Mouse (Mus musculus) adrenal gland, postnatal 25 days (tissue): Measurements from ENCODE around the gene Urah. TPM values are rescaled to one million over a fixed set of nuclear protein-coding genes. Genes with fewer than 3 reads are reported as not detected.

Experiments
- DNase-seq: peaks from one replicate; pipeline ENCODE4 v3.0.0; 2021; ENCODE audit warnings: mixed read lengths
- total RNA-seq: library from RNA; stranded (reverse); gene quantifications from 2 replicates; pipeline ENCODE4 v1.2.3, GENCODE M21; 2021

Gene Urah
- total RNA-seq, 1 experiment from 2014 or later = 0.61 TPM

- DNase-seq = no peak
Measured at GRCm38 (mm10) chr7:140877364-140877763, 42.5 kb downstream of the Urah start.

- DNase-seq = no peak
Measured at GRCm38 (mm10) chr7:140879355-140879754, 44.5 kb downstream of the Urah start.

GRCm38 (mm10) chr7:140880419-140880818, 45.6 kb downstream of the Urah start:
- no peak for DNase-seq

- no peak for DNase-seq
Measured at GRCm38 (mm10) chr7:140880865-140881515, 46.2 kb downstream of the Urah start.

GRCm38 (mm10) chr7:140881696-140882468, 47.1 kb downstream of the Urah start, which contains the start of the genes Psmd13 and Sirt3:
Gene Psmd13, plus strand, starts transcription at chr7:140881968.
Gene Sirt3, minus strand, starts transcription at chr7:140882309.
- peak; percentile 96 for DNase-seq

GRCm38 (mm10) chr7:140882469-140882803, 47.6 kb downstream of the Urah start:
- DNase-seq = no peak

Other genes starting within 250 kb of the Urah start
- gene Olfr46, start 233.7 kb upstream of the Urah start, total RNA-seq = not detected in 2 replicates
- gene Olfr61, start 206.0 kb upstream of the Urah start, total RNA-seq = not detected in 2 replicates
- gene Olfr53, start 188.6 kb upstream of the Urah start, total RNA-seq = not detected in 2 replicates
- gene Olfr539, start 175.1 kb upstream of the Urah start, total RNA-seq = not detected in 2 replicates
- not detected in 2 replicates for gene Olfr45, start 153.1 kb upstream of the Urah start, total RNA-seq
- not detected in 2 replicates for gene Olfr541, start 137.8 kb upstream of the Urah start, total RNA-seq
- 116 and 195 TPM in 2 replicates for gene Cyp2e1, start 71.3 kb upstream of the Urah start, total RNA-seq
- gene Syce1, start 47.2 kb upstream of the Urah start, total RNA-seq = not detected in 2 replicates
- gene Zfp941, start 12.8 kb upstream of the Urah start, total RNA-seq = 1.8 and 2.6 TPM in 2 replicates
- not detected in 2 replicates for gene Scgb1c1, start 10.5 kb downstream of the Urah start, total RNA-seq
- 0.62 TPM in 1 of 2 replicates, not detected in the other for gene Odf3, start 12.8 kb downstream of the Urah start, total RNA-seq
- 1.5 TPM in 1 of 2 replicates, not detected in the other for gene Gm45785, start 21.3 kb downstream of the Urah start, total RNA-seq
- 53.8 and 68.7 TPM in 2 replicates for gene Ric8a, start 21.9 kb downstream of the Urah start, total RNA-seq
- 37.2 and 44.1 TPM in 2 replicates for gene Bet1l, start 22.6 kb downstream of the Urah start, total RNA-seq
- gene Psmd13, start 47.0 kb downstream of the Urah start, total RNA-seq = 125 and 128 TPM in 2 replicates
- gene Sirt3, start 47.3 kb downstream of the Urah start, total RNA-seq = 31.5 and 34.3 TPM in 2 replicates
- gene Cox8b, start 65.4 kb downstream of the Urah start, total RNA-seq = 610 and 755 TPM in 2 replicates
- 1.9 and 2.2 TPM in 2 replicates for gene Nlrp6, start 85.9 kb downstream of the Urah start, total RNA-seq
- 32.3 and 43.2 TPM in 2 replicates for gene Pgghg, start 106.4 kb downstream of the Urah start, total RNA-seq
- 1.8 and 2.0 TPM in 2 replicates for gene Ifitm5, start 115.3 kb downstream of the Urah start, total RNA-seq
- gene Gm45717, start 120.9 kb downstream of the Urah start, total RNA-seq = not detected in 2 replicates
- gene Ifitm2, start 121.0 kb downstream of the Urah start, total RNA-seq = 418 and 471 TPM in 2 replicates
- 3.6 and 3.9 TPM in 2 replicates for gene Ifitm1, start 132.2 kb downstream of the Urah start, total RNA-seq
- gene Ifitm3, start 175.8 kb downstream of the Urah start, total RNA-seq = 103 and 109 TPM in 2 replicates
- not detected in 2 replicates for gene Ifitm6, start 182.9 kb downstream of the Urah start, total RNA-seq
- not detected in 2 replicates for gene Gm17387, start 194.1 kb downstream of the Urah start, total RNA-seq
- 2.5 and 3.6 TPM in 2 replicates for gene B4galnt4, start 226.1 kb downstream of the Urah start, total RNA-seq
- 0.86 and 1.2 TPM in 2 replicates for gene Pkp3, start 243.2 kb downstream of the Urah start, total RNA-seq